Mouse (Mus musculus) kidney, adult 2 months (tissue): ENCODE measurements around the gene Pias4. TPM values are rescaled to one million over a fixed set of nuclear protein-coding genes. Genes with fewer than 3 reads are reported as not detected.
"Not testable (repeated sequence)": the region's sequence is repeated elsewhere in the genome, so short reads cannot be mapped to it uniquely, and the experiment has no call there.

Source experiments
- DNase-seq: peaks from one replicate; pipeline ENCODE4 v3.0.0; 2021
- H3K27ac ChIP-seq: fragments of 200-500 bp; 2 replicates; pipeline ENCODE4 v1.5.1; 2012; ENCODE audit warnings: low read depth, low read length, control low read depth, inconsistent platforms; ENCODE audit not compliant: insufficient read depth
- H3K27me3 ChIP-seq: fragments of 200-500 bp; replicated peaks from 2 replicates; pipeline ENCODE4 v1.6.1; 2012; ENCODE audit warnings: mild to moderate bottlenecking, moderate library complexity, low read length, inconsistent platforms; ENCODE audit not compliant: control insufficient read depth, insufficient read depth
- H3K36me3 ChIP-seq: fragments of 200-500 bp; 2 replicates; pipeline ENCODE4 v1.6.1; 2012; ENCODE audit warnings: mild to moderate bottlenecking, moderate library complexity, low read length, inconsistent platforms; ENCODE audit not compliant: control insufficient read depth, insufficient read depth
- H3K4me1 ChIP-seq: fragments of 200-500 bp; 2 replicates; pipeline ENCODE4 v1.6.1; 2011; ENCODE audit warnings: low read length; ENCODE audit not compliant: control insufficient read depth, insufficient read depth
- H3K4me3 ChIP-seq: fragments of 200-500 bp; 2 replicates; pipeline ENCODE4 v1.5.1; 2011; ENCODE audit warnings: mild to moderate bottlenecking, low read depth, low read length, control low read depth; ENCODE audit not compliant: insufficient read depth
- CTCF ChIP-seq: fragments of 200-500 bp; conservative IDR thresholded peaks from 2 replicates; pipeline ENCODE4 v1.5.1; 2011; ENCODE audit warnings: low read depth, mild to moderate bottlenecking, control low read depth, low read length, moderate library complexity, mixed read lengths; ENCODE audit not compliant: insufficient read depth, insufficient read length
- POLR2A ChIP-seq: fragments of 200-500 bp; IDR thresholded peaks from one replicate; pipeline ENCODE4 v1.6.1; 2011; ENCODE audit warnings: low read depth, low read length, control low read depth
- WGBS: fragments of 180-500 bp; shearing (Covaris S2); methylation state at CpG from one replicate; pipeline ENCODE4 v1.1.7; 2018; 5-methylcytosine and 5-hydroxymethylcytosine counted together
- polyA plus RNA-seq: library from polyadenylated mRNA; depleted of rRNA; stranded (reverse); fragments of >200 nt; gene quantifications from 2 replicates; pipeline ENCODE4 v1.2.3, GENCODE M21; 2012; rRNA removed

Pias4 gene
- 34.6 and 36.8 TPM in 2 replicates for polyA plus RNA-seq

DNA sequence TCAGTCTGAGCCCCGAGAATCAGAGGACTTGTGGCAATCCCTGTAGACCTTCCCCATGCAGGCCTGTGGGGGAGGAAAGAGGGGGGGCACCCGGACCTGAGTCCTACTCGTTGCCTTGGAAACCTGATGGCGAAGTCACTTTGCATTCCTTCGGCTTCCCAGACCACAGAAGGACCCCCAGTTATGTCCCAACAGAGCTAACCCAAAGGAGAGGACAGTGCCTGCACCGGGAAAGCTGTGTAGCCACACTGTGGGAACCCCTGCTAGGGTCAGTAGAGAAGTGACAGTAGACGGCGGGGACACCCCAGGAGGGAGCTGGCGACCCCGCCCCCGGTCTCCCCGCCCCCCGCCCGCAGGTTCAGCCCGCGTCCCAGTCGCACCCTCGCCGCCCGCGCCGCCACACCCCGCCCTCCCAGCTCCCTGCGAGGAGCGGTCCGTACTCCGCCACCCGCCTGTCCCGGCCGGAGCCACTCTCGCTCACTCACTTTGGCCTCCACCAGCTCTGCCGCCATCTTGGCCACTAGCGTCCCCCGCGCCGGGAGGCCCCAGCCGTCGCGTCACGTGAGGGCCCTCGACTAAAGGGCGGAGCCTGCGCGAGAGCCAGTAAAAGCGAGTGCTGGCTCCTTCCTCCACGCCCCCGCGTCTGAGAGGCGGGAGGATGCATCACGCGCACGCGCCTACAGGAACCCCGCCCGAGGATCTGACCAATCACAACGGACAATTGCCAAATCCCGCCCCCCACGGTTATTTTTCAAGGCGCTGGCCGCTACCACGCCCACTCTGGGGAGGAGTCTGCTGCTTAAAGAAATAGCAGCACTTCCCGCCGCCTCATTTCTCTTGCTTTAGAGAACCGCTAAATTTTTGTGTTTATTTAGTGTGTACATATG lies at the start of gene Pias4:
Gene Pias4 (minus strand): TSS at position 724 of the 887 bp plus-strand sequence.
- no peaks in the 10 kb centered on the region for H3K27me3 ChIP-seq

DNA sequence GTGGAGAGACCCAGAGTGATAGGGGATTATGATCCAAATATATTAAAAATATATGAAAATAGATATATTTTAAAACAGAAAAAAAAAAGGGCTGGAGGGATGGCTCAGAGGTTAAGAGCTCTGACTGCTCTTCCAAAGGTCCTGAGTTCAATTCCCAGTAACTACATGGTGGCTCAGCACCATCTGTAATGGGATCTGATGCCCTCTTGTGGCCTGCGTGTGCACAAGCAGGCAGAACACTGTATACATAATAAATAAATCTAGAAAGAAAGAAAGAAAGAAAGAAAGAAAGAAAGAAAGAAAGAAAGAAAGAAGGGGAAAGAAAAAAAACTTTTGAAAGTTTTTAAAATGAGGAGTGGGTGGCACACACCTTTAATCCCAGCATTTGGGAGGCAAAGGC lies 49.5 kb upstream of the Pias4 start:
- not testable (repeated sequence) for H3K27me3 ChIP-seq, H3K4me1 ChIP-seq, H3K36me3 ChIP-seq, H3K4me3 ChIP-seq, H3K27ac ChIP-seq, DNase-seq
- 26% methylated on average over 1 of the region's 1 CpGs for WGBS
- peak; percentile 55 for TF ChIP-seq CTCF

More for the DNA sequence above, at the start of gene Pias4:
- TF ChIP-seq POLR2A = peak; percentile 84
- no peak for TF ChIP-seq CTCF
- Histone ChIP-seq H3K4me3 (peak within 1 kb of the TSS; percentile 86), H3K4me1 (peaks cover 15% of the 10 kb centered on the region; the same call in 1 of the 2 replicates), H3K27ac (peak within 1 kb of the TSS; percentile 29), H3K36me3 (no peaks in the 10 kb centered on the region)
- WGBS = under 1% methylated on average over 63 of the region's 64 CpGs
- peak; percentile 100 for DNase-seq

GRCm38 (mm10) chr10:81216810-81217209 lies 49.1 kb upstream of the Pias4 start:
- Histone ChIP-seq H3K4me3 (no peak overlapping the region), H3K36me3 (no peaks in the 10 kb centered on the region), H3K27ac (no peak overlapping the region), H3K27me3 (no peaks in the 10 kb centered on the region), H3K4me1 (0 out of 2 replicates have a peak, but pooled peaks cover 3% of the 10 kb centered on the region)
- DNase-seq = no peak
- TF ChIP-seq POLR2A (no peak), CTCF (no peak)
- WGBS = 89% methylated on average over 6 of the region's 6 CpGs

DNA sequence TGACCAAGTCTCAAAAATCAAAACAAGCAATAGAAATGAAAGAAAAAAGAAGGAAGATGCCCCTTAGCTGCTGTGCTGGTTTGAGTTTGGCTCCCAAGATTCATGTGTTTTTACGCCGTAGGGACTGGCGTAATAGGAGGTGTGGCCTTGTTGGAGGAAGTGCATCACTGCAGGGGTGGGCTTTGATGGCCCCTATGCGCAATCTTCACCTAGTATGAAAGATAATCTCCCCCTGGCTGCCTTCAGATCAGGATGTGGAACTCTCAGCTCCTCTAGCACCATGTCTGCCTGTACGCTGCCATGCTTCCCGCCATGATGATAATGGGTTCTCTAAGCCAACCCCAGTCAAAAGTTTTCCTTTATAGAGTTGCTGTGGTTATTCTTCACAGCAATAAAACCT lies 48.5 kb upstream of the Pias4 start:
- H3K27me3 ChIP-seq = no peaks in the 10 kb centered on the region
- 0 out of 2 replicates have a peak, but pooled peaks cover 3% of the 10 kb centered on the region for H3K4me1 ChIP-seq
- no peak for TF ChIP-seq CTCF
- no peak for TF ChIP-seq POLR2A
- no peaks in the 10 kb centered on the region for H3K36me3 ChIP-seq
- DNase-seq = no peak
- H3K27ac ChIP-seq = no peak overlapping the region
- WGBS = 86% methylated on average over 6 of the region's 6 CpGs
- no peak overlapping the region for H3K4me3 ChIP-seq

- TF ChIP-seq POLR2A (no peak), CTCF (0 out of 2 replicates have a peak, but pooled peaks have one; percentile 19)
- Histone ChIP-seq H3K27me3 (no peaks in the 10 kb centered on the region), H3K4me1 (no peaks in the 10 kb centered on the region), H3K4me3 (no peak overlapping the region), H3K36me3 (no peaks in the 10 kb centered on the region), H3K27ac (no peak overlapping the region)
- WGBS = 98% methylated on average over 5 of the region's 5 CpGs
- no peak for DNase-seq
Observed at GRCm38 (mm10) chr10:81210154-81210553, 42.4 kb upstream of the Pias4 start.

- DNase-seq = no peak
- 73% methylated on average over 4 of the region's 4 CpGs for WGBS
- no peak overlapping the region for H3K4me3 ChIP-seq
- no peaks in the 10 kb centered on the region for H3K27me3 ChIP-seq
- no peak for TF ChIP-seq POLR2A
- TF ChIP-seq CTCF = no peak
- H3K4me1 ChIP-seq = no peaks in the 10 kb centered on the region
- H3K27ac ChIP-seq = no peak overlapping the region
- no peaks in the 10 kb centered on the region for H3K36me3 ChIP-seq
Observed at GRCm38 (mm10) chr10:81204137-81204536, 36.4 kb upstream of the Pias4 start.

DNA sequence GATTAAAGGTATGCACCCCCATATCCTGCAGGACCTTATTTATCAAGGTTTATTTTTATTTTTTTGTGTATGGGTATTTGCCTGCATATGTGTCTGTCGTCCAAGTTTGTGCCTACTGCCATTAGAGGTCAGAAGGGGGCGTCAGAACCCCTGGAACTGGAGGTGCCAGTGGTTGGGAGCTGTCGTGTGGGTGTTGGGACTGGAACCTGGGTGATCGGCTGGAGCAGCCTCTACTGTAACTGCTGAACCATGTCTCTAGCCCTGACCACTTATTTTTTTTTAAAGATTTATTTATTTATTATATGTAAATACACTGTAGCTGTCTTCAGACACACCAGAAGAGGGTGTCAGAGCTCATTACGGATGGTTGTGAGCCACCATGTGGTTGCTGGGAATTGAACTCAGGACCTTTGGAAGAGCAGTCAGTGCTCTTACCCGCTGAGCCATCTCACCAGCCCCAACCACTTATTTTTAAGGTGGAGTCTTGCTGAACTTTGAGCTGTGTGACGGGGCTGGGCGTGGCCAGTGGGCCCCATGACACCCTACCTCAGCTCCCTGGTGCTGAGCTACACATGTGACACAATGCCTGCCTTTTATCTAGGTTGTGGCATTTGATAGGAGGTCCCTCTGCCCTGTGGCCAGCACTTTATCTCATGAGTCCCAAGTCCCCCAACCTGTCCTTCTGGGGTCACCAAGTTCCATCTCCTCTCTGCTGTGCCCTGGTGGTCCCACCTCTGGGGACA lies 35.4 kb upstream of the Pias4 start:
- H3K27ac ChIP-seq = no peak overlapping the region
- 71% methylated on average over 8 of the region's 8 CpGs for WGBS
- TF ChIP-seq CTCF = no peak
- TF ChIP-seq POLR2A = no peak

More for the DNA sequence above, 35.4 kb upstream of the Pias4 start:
- no peaks in the 10 kb centered on the region for H3K27me3 ChIP-seq
- H3K4me1 ChIP-seq = no peaks in the 10 kb centered on the region
- no peak for DNase-seq
- H3K4me3 ChIP-seq = no peak overlapping the region
- no peaks in the 10 kb centered on the region for H3K36me3 ChIP-seq
